Mouse (Mus musculus): ENCODE results near the gene Sod1. TPM values are rescaled to one million over a fixed set of nuclear protein-coding genes. Genes with fewer than 3 reads are reported as not detected.

The Sod1 gene
- 1,109 and 1,208 TPM in 2 replicates for polyA plus RNA-seq (2016; fragmentation: Nextera tagmentation; extraction: Ambion mirVana)

GRCm38 (mm10) chr16:90220026-90220891, at the start of gene Sod1:
Gene Sod1, plus strand, starts transcription at chr16:90220754.
- Histone ChIP-seq H3K27ac (peak within 1 kb of the TSS; percentile 96), H3K4me3 (peak within 1 kb of the TSS; percentile 96), H3K27me3 (ENCODE audit: insufficient read depth, poor library complexity, severe bottlenecking) (no peaks in the 10 kb centered on the region), H3K9me3 (no peaks in the 10 kb centered on the region), H3K36me3 (peaks cover 29% of the 10 kb centered on the region), H3K4me1 (replicated peaks) (peaks cover 42% of the 10 kb centered on the region)
- DNase-seq (ENCODE audit: low spot score), result peak; percentile 97
- WGBS, result 2% methylated on average over 63 of the region's 63 CpGs

- H3K9me3 ChIP-seq, result no peaks in the 10 kb centered on the region
- WGBS, result 67% methylated on average over 8 of the region's 8 CpGs
These were observed 49.1 kb upstream of the Sod1 start for GRCm38 (mm10) chr16:90171416-90171815.

GRCm38 (mm10) chr16:90176472-90176871, 44.1 kb upstream of the Sod1 start:
- DNase-seq (ENCODE audit: low spot score), result peak; percentile 35
- Histone ChIP-seq H3K9me3 (no peaks in the 10 kb centered on the region), H3K36me3 (no peaks in the 10 kb centered on the region), H3K4me1 (replicated peaks) (peaks cover 16% of the 10 kb centered on the region), H3K27ac (no peak overlapping the region), H3K27me3 (ENCODE audit: insufficient read depth, poor library complexity, severe bottlenecking) (no peaks in the 10 kb centered on the region), H3K4me3 (no peak overlapping the region)
- WGBS, result 44% methylated on average over 10 of the region's 10 CpGs

More at GRCm38 (mm10) chr16:90171416-90171815, 49.1 kb upstream of the Sod1 start:
- H3K27me3 ChIP-seq (ENCODE audit: insufficient read depth, poor library complexity, severe bottlenecking), result peaks cover 10% of the 10 kb centered on the region; the same call in 1 of the 2 replicates
- H3K36me3 ChIP-seq, result no peaks in the 10 kb centered on the region
- no peak for DNase-seq (ENCODE audit: low spot score)
- peaks cover 13% of the 10 kb centered on the region for H3K4me1 ChIP-seq (replicated peaks)
- no peak overlapping the region for H3K27ac ChIP-seq
- H3K4me3 ChIP-seq, result no peak overlapping the region

- Histone ChIP-seq H3K27me3 (ENCODE audit: insufficient read depth, poor library complexity, severe bottlenecking) (no peaks in the 10 kb centered on the region), H3K9me3 (no peaks in the 10 kb centered on the region), H3K36me3 (no peaks in the 10 kb centered on the region), H3K4me3 (no peak overlapping the region), H3K4me1 (replicated peaks) (peaks cover 16% of the 10 kb centered on the region), H3K27ac (no peak overlapping the region)
- 85% methylated on average over 8 of the region's 8 CpGs for WGBS
- no peak for DNase-seq (ENCODE audit: low spot score)
These were observed 43.1 kb upstream of the Sod1 start for GRCm38 (mm10) chr16:90177425-90177824.

GRCm38 (mm10) chr16:90178404-90178803, 42.1 kb upstream of the Sod1 start:
- H3K4me3 ChIP-seq, result no peak overlapping the region
- no peaks in the 10 kb centered on the region for H3K9me3 ChIP-seq
- WGBS, result 95% methylated on average over 3 of the region's 3 CpGs
- H3K36me3 ChIP-seq, result no peaks in the 10 kb centered on the region
- no peaks in the 10 kb centered on the region for H3K27me3 ChIP-seq (ENCODE audit: insufficient read depth, poor library complexity, severe bottlenecking)
- DNase-seq (ENCODE audit: low spot score), result no peak
- peaks cover 16% of the 10 kb centered on the region for H3K4me1 ChIP-seq (replicated peaks)
- H3K27ac ChIP-seq, result no peak overlapping the region

- H3K36me3 ChIP-seq, result no peaks in the 10 kb centered on the region
- no peaks in the 10 kb centered on the region for H3K9me3 ChIP-seq
- H3K27me3 ChIP-seq (ENCODE audit: insufficient read depth, poor library complexity, severe bottlenecking), result no peaks in the 10 kb centered on the region
- no peak overlapping the region for H3K27ac ChIP-seq
- H3K4me1 ChIP-seq (replicated peaks), result peaks cover 12% of the 10 kb centered on the region
- no peak overlapping the region for H3K4me3 ChIP-seq
- DNase-seq (ENCODE audit: low spot score), result no peak
- WGBS, result 89% methylated on average over 5 of the region's 5 CpGs
These were observed 40.7 kb upstream of the Sod1 start for GRCm38 (mm10) chr16:90179892-90180291.

GRCm38 (mm10) chr16:90180975-90181374, 39.6 kb upstream of the Sod1 start:
- Histone ChIP-seq H3K36me3 (no peaks in the 10 kb centered on the region), H3K9me3 (no peaks in the 10 kb centered on the region), H3K4me1 (replicated peaks) (peaks cover 11% of the 10 kb centered on the region), H3K27me3 (ENCODE audit: insufficient read depth, poor library complexity, severe bottlenecking) (peaks cover 3% of the 10 kb centered on the region; the same call in 1 of the 2 replicates), H3K27ac (no peak overlapping the region), H3K4me3 (no peak overlapping the region)
- WGBS, result 87% methylated on average over 6 of the region's 6 CpGs
- DNase-seq (ENCODE audit: low spot score), result no peak

GRCm38 (mm10) chr16:90181673-90182072, 38.9 kb upstream of the Sod1 start:
- Histone ChIP-seq H3K36me3 (no peaks in the 10 kb centered on the region), H3K9me3 (no peaks in the 10 kb centered on the region), H3K27me3 (ENCODE audit: insufficient read depth, poor library complexity, severe bottlenecking) (peaks cover 3% of the 10 kb centered on the region; the same call in 1 of the 2 replicates), H3K4me3 (no peak overlapping the region), H3K27ac (no peak overlapping the region), H3K4me1 (replicated peaks) (peaks cover 4% of the 10 kb centered on the region)
- no peak for DNase-seq (ENCODE audit: low spot score)
- WGBS, result 89% methylated on average over 8 of the region's 8 CpGs

GRCm38 (mm10) chr16:90184135-90184534, 36.4 kb upstream of the Sod1 start:
- Histone ChIP-seq H3K4me3 (no peak overlapping the region), H3K27me3 (ENCODE audit: insufficient read depth, poor library complexity, severe bottlenecking) (peaks cover 3% of the 10 kb centered on the region; the same call in 1 of the 2 replicates), H3K4me1 (replicated peaks) (peaks cover 7% of the 10 kb centered on the region; the same call in 1 of the 2 replicates), H3K36me3 (no peaks in the 10 kb centered on the region), H3K27ac (no peak overlapping the region), H3K9me3 (no peaks in the 10 kb centered on the region)
- DNase-seq (ENCODE audit: low spot score), result no peak
- WGBS, result 86% methylated on average over 6 of the region's 6 CpGs

GRCm38 (mm10) chr16:90185928-90186588, 34.5 kb upstream of the Sod1 start:
- no peaks in the 10 kb centered on the region for H3K9me3 ChIP-seq
- peaks cover 7% of the 10 kb centered on the region; the same call in 1 of the 2 replicates for H3K4me1 ChIP-seq (replicated peaks)
- H3K27ac ChIP-seq, result no peak overlapping the region
- no peak overlapping the region for H3K4me3 ChIP-seq
- 41% methylated on average over 8 of the region's 8 CpGs for WGBS
- no peaks in the 10 kb centered on the region for H3K36me3 ChIP-seq
- peak; percentile 78 for DNase-seq (ENCODE audit: low spot score)
- peaks cover 3% of the 10 kb centered on the region; the same call in 1 of the 2 replicates for H3K27me3 ChIP-seq (ENCODE audit: insufficient read depth, poor library complexity, severe bottlenecking)

GRCm38 (mm10) chr16:90187453-90187852, 33.1 kb upstream of the Sod1 start:
- 36% methylated on average over 13 of the region's 13 CpGs for WGBS
- Histone ChIP-seq H3K36me3 (no peaks in the 10 kb centered on the region), H3K27ac (no peak overlapping the region), H3K4me1 (replicated peaks) (peaks cover 7% of the 10 kb centered on the region; the same call in 1 of the 2 replicates), H3K4me3 (no peak overlapping the region), H3K9me3 (no peaks in the 10 kb centered on the region), H3K27me3 (ENCODE audit: insufficient read depth, poor library complexity, severe bottlenecking) (peaks cover 3% of the 10 kb centered on the region; the same call in 1 of the 2 replicates)
- DNase-seq (ENCODE audit: low spot score), result peak; percentile 30

GRCm38 (mm10) chr16:90191289-90191688, 29.3 kb upstream of the Sod1 start:
- H3K27me3 ChIP-seq (ENCODE audit: insufficient read depth, poor library complexity, severe bottlenecking), result 0 out of 2 replicates have a peak, but pooled peaks cover under 1% of the 10 kb centered on the region
- H3K9me3 ChIP-seq, result no peaks in the 10 kb centered on the region
- no peak for DNase-seq (ENCODE audit: low spot score)
- H3K4me3 ChIP-seq, result no peak overlapping the region
- 70% methylated on average over 6 of the region's 6 CpGs for WGBS
- H3K27ac ChIP-seq, result no peak overlapping the region
- peaks cover 7% of the 10 kb centered on the region; the same call in 1 of the 2 replicates for H3K4me1 ChIP-seq (replicated peaks)
- H3K36me3 ChIP-seq, result no peaks in the 10 kb centered on the region

GRCm38 (mm10) chr16:90193719-90194118, 26.8 kb upstream of the Sod1 start:
- Histone ChIP-seq H3K27ac (no peak overlapping the region), H3K4me1 (replicated peaks) (peaks cover 17% of the 10 kb centered on the region), H3K36me3 (no peaks in the 10 kb centered on the region), H3K4me3 (no peak overlapping the region), H3K9me3 (no peaks in the 10 kb centered on the region), H3K27me3 (ENCODE audit: insufficient read depth, poor library complexity, severe bottlenecking) (0 out of 2 replicates have a peak, but pooled peaks cover 4% of the 10 kb centered on the region)
- DNase-seq (ENCODE audit: low spot score), result no peak
